Mouse (Mus musculus) C2C12 (cell line): ENCODE measurements at regions not wholly inside any gene's neighbourhood (a gene's known extent, or its start where the extent isn't known, plus 50 kb on each side); places are given as distances from the start of the nearest gene placed in this dataset.

Source experiments
- CEBPB ChIP-seq: IDR thresholded peaks from one replicate; pipeline ENCODE4 v1.6.1; 2011; ENCODE audit warnings: low read depth, mild to moderate bottlenecking, control low read depth, moderate library complexity
- CTCF ChIP-seq: IDR thresholded peaks from one replicate; pipeline ENCODE4 v1.5.1; 2011; ENCODE audit not compliant: control insufficient read depth, insufficient read depth, insufficient read length
- MAX ChIP-seq: IDR thresholded peaks from one replicate; pipeline ENCODE4 v1.6.1; 2011; ENCODE audit warnings: mild to moderate bottlenecking, control low read depth
- MYOD1 ChIP-seq: IDR thresholded peaks from one replicate; pipeline ENCODE4 v1.6.1; 2011; ENCODE audit warnings: low read depth; ENCODE audit not compliant: control insufficient read depth, insufficient read length
- MYOG ChIP-seq: IDR thresholded peaks from one replicate; pipeline ENCODE4 v1.6.1; 2011; ENCODE audit not compliant: control insufficient read depth, insufficient read length; ENCODE audit errors: extremely low read depth

- no peak for TF ChIP-seq CEBPB
- TF ChIP-seq MAX = no peak
- no peak for TF ChIP-seq CTCF
- no peak for TF ChIP-seq MYOD1
- no peak for TF ChIP-seq MYOG
Observed at GRCm38 (mm10) chr12:110074921-110075320, 203.9 kb upstream of the Dio3 start.
